Mouse (Mus musculus) hindbrain, embryonic 10.5 days (tissue): ENCODE data around the gene Sars2. TPM values are rescaled to one million over a fixed set of nuclear protein-coding genes. Genes with fewer than 3 reads are reported as not detected.

Source experiments
- polyA plus RNA-seq: library from polyadenylated mRNA; unstranded; fragments of >200 nt; fragmentation: Nextera tagmentation; extraction: Ambion mirVana; gene quantifications from 2 replicates; pipeline ENCODE4 v1.2.1, GENCODE M21; 2016

The Sars2 gene
- polyA plus RNA-seq, 1 experiment from 2014 or later: 43.9 TPM

Other genes starting within 250 kb of the Sars2 start
- gene Ifnl2, start 231.5 kb upstream of the Sars2 start, polyA plus RNA-seq: not detected in 2 replicates
- gene Ifnl3, start 219.2 kb upstream of the Sars2 start, polyA plus RNA-seq: not detected in 2 replicates
- gene Sycn, start 201.1 kb upstream of the Sars2 start, polyA plus RNA-seq: not detected in 2 replicates
- gene Nccrp1, start 194.7 kb upstream of the Sars2 start, polyA plus RNA-seq: 0.10 TPM in 1 of 2 replicates, not detected in the other
- gene Samd4b, start 143.8 kb upstream of the Sars2 start, polyA plus RNA-seq: 34.0 and 44.0 TPM in 2 replicates
- 51.8 and 66.0 TPM in 2 replicates for gene Pak4, start 143.8 kb upstream of the Sars2 start, polyA plus RNA-seq
- not detected in 2 replicates for gene Acp7, start 110.7 kb upstream of the Sars2 start, polyA plus RNA-seq
- 5.6 TPM in 2 replicates for gene Fbxo27, start 49.1 kb upstream of the Sars2 start, polyA plus RNA-seq
- gene Fbxo17, start 25.2 kb upstream of the Sars2 start, polyA plus RNA-seq: 8.8 and 10.4 TPM in 2 replicates
- 151 and 160 TPM in 2 replicates for gene Mrps12, start 172 bp upstream of the Sars2 start, polyA plus RNA-seq
- gene Ccer2, start 14.2 kb downstream of the Sars2 start, polyA plus RNA-seq: 0.22 and 0.48 TPM in 2 replicates
- 66.5 and 84.5 TPM in 2 replicates for gene Sirt2, start 24.7 kb downstream of the Sars2 start, polyA plus RNA-seq
- gene Nfkbib, start 25.5 kb downstream of the Sars2 start, polyA plus RNA-seq: 56.0 and 61.1 TPM in 2 replicates
- gene Rinl, start 47.0 kb downstream of the Sars2 start, polyA plus RNA-seq: 4.0 TPM in 2 replicates
- 312 TPM in 2 replicates for gene Hnrnpl, start 66.5 kb downstream of the Sars2 start, polyA plus RNA-seq
- 87.9 and 93.3 TPM in 2 replicates for gene Ech1, start 83.2 kb downstream of the Sars2 start, polyA plus RNA-seq
- gene Lgals4, start 91.9 kb downstream of the Sars2 start, polyA plus RNA-seq: 3.9 and 4.0 TPM in 2 replicates
- gene Lgals7, start 121.9 kb downstream of the Sars2 start, polyA plus RNA-seq: 0.97 and 4.0 TPM in 2 replicates
- 0.40 TPM in 1 of 2 replicates, not detected in the other for gene Capn12, start 139.4 kb downstream of the Sars2 start, polyA plus RNA-seq
- gene Actn4, start 220.3 kb downstream of the Sars2 start, polyA plus RNA-seq: 216 and 245 TPM in 2 replicates
- 426 and 432 TPM in 2 replicates for gene Eif3k, start 239.9 kb downstream of the Sars2 start, polyA plus RNA-seq
- gene Map4k1, start 240.1 kb downstream of the Sars2 start, polyA plus RNA-seq: 8.8 and 9.0 TPM in 2 replicates